In the genomic region with DNA sequence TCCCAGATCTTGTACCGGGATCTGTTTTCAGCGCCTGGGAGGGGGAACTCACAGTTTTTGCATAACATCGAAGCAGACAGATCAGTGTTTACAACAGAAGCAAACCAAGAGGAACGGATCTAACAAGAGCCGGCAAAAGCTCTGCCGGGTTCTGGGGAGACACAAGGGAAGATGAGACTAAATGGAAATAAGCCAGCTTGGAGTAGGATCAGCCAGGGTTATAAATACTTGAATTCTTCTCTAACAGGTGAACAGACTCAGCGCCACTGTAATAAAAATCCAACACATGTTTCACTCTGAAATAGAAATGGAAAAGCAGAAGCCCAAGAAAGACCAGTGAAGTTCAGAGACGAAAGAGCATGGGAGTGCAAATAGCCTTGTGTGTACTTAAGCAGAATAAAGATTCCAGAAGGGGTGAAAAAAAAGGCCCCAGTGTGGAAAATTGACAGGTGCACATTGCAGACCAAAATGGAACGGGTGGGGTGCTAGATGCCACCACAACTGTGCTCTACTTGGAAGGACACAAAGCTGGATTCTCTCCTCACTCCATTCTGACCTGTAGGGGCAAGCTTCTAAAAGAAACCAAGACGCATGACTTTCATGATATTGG, we compare ENCODE assay signal across 19 mouse cellular contexts. TPM values are rescaled to one million over a fixed set of nuclear protein-coding genes. Genes with fewer than 3 reads are reported as not detected.
DNase-seq lines count a peak whose midpoint lies in the region; ATAC-seq and TF ChIP-seq lines count a peak whose summit lies in the region.
"Had no signal": no experiment of that assay in that cellular context is flagged by ENCODE, and none has a peak within 500 bp of the region (broad histone marks: within the 10 kb centered on the region; RNA-seq: fewer than 3 reads in every experiment).

No protein-coding gene starts in this region.

- no peak for TF ChIP-seq EP300 in liver, postnatal 0 days (IDR thresholded peaks at IDR 0.05; ENCODE audit: low read depth)

- no peak overlapping the region for H3K4me2 ChIP-seq in liver, postnatal 0 days (ENCODE audit: low read depth, low read length)
- peak overlapping the region; percentile 8; the same call in 1 of the 2 replicates for H3K4me2 ChIP-seq in intestine, embryonic 16.5 days (ENCODE audit: low read depth, low read length)
- H3K4me2 ChIP-seq in stomach, embryonic 15.5 days: peak overlapping the region; percentile 22
- H3K4me2 ChIP-seq: embryonic facial prominence, embryonic 12.5 days; neural tube, embryonic 12.5 days had no signal

- intact Hi-C loops in gastrocnemius, adult 2 months (cut with DNase I): loop anchor here (2.0 kb wide), 2 partner anchors 36 to 78 kb away; no protein-coding TSS in a partner anchor
- intact Hi-C loops in gastrocnemius, postnatal 14 days (cut with DNase I; ENCODE audit: low total_unique reads): no loop called here

- TF ChIP-seq CTCF in gastrocnemius, adult 2 months (IDR thresholded peaks at IDR 0.05): peak; percentile 44
- TF ChIP-seq CTCF in liver, adult 2 months (IDR thresholded peaks at IDR 0.05; ENCODE audit: low read depth, low read length): no peak
- no peak for TF ChIP-seq CTCF in liver, postnatal 0 days (IDR thresholded peaks at IDR 0.05; ENCODE audit: low read depth)

- DNase-seq in gastrocnemius, adult 2 months: peak; percentile 47
- no peak for DNase-seq in gastrocnemius, postnatal 14 days
- peak; percentile 42 for DNase-seq in liver, adult 2 months (ENCODE audit: extremely low read depth, low read depth, low spot score)
- no peak for DNase-seq in liver, postnatal 0 days
- DNase-seq in urinary bladder, postnatal 14 days (ENCODE audit: low spot score): no peak
- DNase-seq in adrenal gland, adult 18-20 months (ENCODE audit: low spot score in 2 of 2): no peak
- DNase-seq: adrenal gland, postnatal 10 days; cerebellum, adult 11 months; cerebellum, postnatal 36 days; gastrocnemius, postnatal 10 days; kidney, postnatal 14 days; liver; thymus, postnatal 4 days had no signal

- H3K36me3 ChIP-seq in liver, adult 2 months (ENCODE audit: control insufficient read depth, insufficient read depth, low read length): no peaks in the 10 kb centered on the region
- H3K36me3 ChIP-seq in liver, postnatal 0 days (replicated peaks; ENCODE audit: insufficient read depth, low read length): no peaks in the 10 kb centered on the region; the same call in 1 of the 2 replicates
- H3K36me3 ChIP-seq in intestine, embryonic 16.5 days (ENCODE audit: control insufficient read depth, insufficient read depth, low read length): no peaks in the 10 kb centered on the region
- no peaks in the 10 kb centered on the region for H3K36me3 ChIP-seq in stomach, embryonic 15.5 days
- H3K36me3 ChIP-seq: embryonic facial prominence, embryonic 12.5 days; neural tube, embryonic 12.5 days had no signal

- peak overlapping the region; percentile 38 for H3K4me3 ChIP-seq in gastrocnemius, adult 2 months
- H3K4me3 ChIP-seq in liver, adult 2 months (ENCODE audit: insufficient read depth, low read depth, low read length): no peak overlapping the region
- H3K4me3 ChIP-seq in liver, postnatal 0 days (ENCODE audit: low read depth, low read length): no peak overlapping the region
- no peak overlapping the region for H3K4me3 ChIP-seq in intestine, embryonic 16.5 days (ENCODE audit: low read length)
- no peak overlapping the region for H3K4me3 ChIP-seq in stomach, embryonic 15.5 days (replicated peaks)
- H3K4me3 ChIP-seq: embryonic facial prominence, embryonic 12.5 days; neural tube, embryonic 12.5 days had no signal

- ATAC-seq in liver, postnatal 0 days: no peak
- ATAC-seq in intestine, embryonic 16.5 days: no peak
- no peak for ATAC-seq in stomach, embryonic 15.5 days (ENCODE audit: insufficient read depth, low FRiP score, low read depth)
- ATAC-seq: inflammation-experienced regulatory T-cells, adult 6 months; lung, postnatal 0 days had no signal

- H3K9me3 ChIP-seq in liver, postnatal 0 days (ENCODE audit: low read length): peaks cover 4% of the 10 kb centered on the region
- no peaks in the 10 kb centered on the region for H3K9me3 ChIP-seq in intestine, embryonic 16.5 days (ENCODE audit: control insufficient read depth, low read length)
- H3K9me3 ChIP-seq in stomach, embryonic 15.5 days: no peaks in the 10 kb centered on the region
- H3K9me3 ChIP-seq: neural tube, embryonic 12.5 days had no signal

- peaks cover 3% of the 10 kb centered on the region for H3K79me2 ChIP-seq in liver, adult 2 months (ENCODE audit: control insufficient read depth, insufficient read depth, low read length)

- no peaks in the 10 kb centered on the region for H3K27me3 ChIP-seq in liver, adult 2 months (ENCODE audit: control insufficient read depth, insufficient read depth, low read length)
- no peaks in the 10 kb centered on the region for H3K27me3 ChIP-seq in liver, postnatal 0 days (ENCODE audit: insufficient read depth, low read length)
- no peaks in the 10 kb centered on the region for H3K27me3 ChIP-seq in intestine, embryonic 16.5 days (replicated peaks; ENCODE audit: control insufficient read depth, insufficient read depth, low read length)
- no peaks in the 10 kb centered on the region for H3K27me3 ChIP-seq in stomach, embryonic 15.5 days (replicated peaks)
- H3K27me3 ChIP-seq: embryonic facial prominence, embryonic 12.5 days; neural tube, embryonic 12.5 days had no signal

- WGBS in liver, adult 2 months: 35% methylated on average over 10 of the region's 10 CpGs
- 56% methylated on average over 10 of the region's 10 CpGs for WGBS in liver, postnatal 0 days (ENCODE audit: insufficient replicate concordance)
- WGBS in intestine, embryonic 16.5 days: 26% methylated on average over 10 of the region's 10 CpGs
- WGBS in stomach, embryonic 15.5 days: 27% methylated on average over 10 of the region's 10 CpGs

- no peak overlapping the region for H3K9ac ChIP-seq in liver, adult 2 months (ENCODE audit: low read depth, low read length)
- H3K9ac ChIP-seq in liver, postnatal 0 days (replicated peaks): no peak overlapping the region
- H3K9ac ChIP-seq in intestine, embryonic 16.5 days (ENCODE audit: low read depth, low read length): no peak overlapping the region
- no peak overlapping the region for H3K9ac ChIP-seq in stomach, embryonic 15.5 days
- H3K9ac ChIP-seq: embryonic facial prominence, embryonic 12.5 days; neural tube, embryonic 12.5 days had no signal

- no peak for TF ChIP-seq POLR2A in liver, adult 2 months (IDR thresholded peaks at IDR 0.05; ENCODE audit: extremely low read depth, insufficient read depth, low read length)

- H3K4me1 ChIP-seq in liver, adult 2 months (ENCODE audit: control insufficient read depth, insufficient read depth, low read length): peaks cover 26% of the 10 kb centered on the region
- peaks cover 7% of the 10 kb centered on the region for H3K4me1 ChIP-seq in liver, postnatal 0 days (ENCODE audit: insufficient read depth)
- H3K4me1 ChIP-seq in intestine, embryonic 16.5 days (ENCODE audit: control insufficient read depth, insufficient read depth, low read length): peaks cover 23% of the 10 kb centered on the region
- H3K4me1 ChIP-seq in stomach, embryonic 15.5 days: peaks cover 2% of the 10 kb centered on the region; the same call in 1 of the 2 replicates

- H3K27ac ChIP-seq in gastrocnemius, adult 2 months: peak overlapping the region; percentile 87
- H3K27ac ChIP-seq in liver, adult 2 months (replicated peaks; ENCODE audit: insufficient read depth, low read depth, low read length): peak overlapping the region; percentile 50
- H3K27ac ChIP-seq in liver, postnatal 0 days (ENCODE audit: low read depth): no peak overlapping the region
- peak overlapping the region; percentile 52 for H3K27ac ChIP-seq in intestine, embryonic 16.5 days (ENCODE audit: low read length)
- peak overlapping the region; percentile 36 for H3K27ac ChIP-seq in stomach, embryonic 15.5 days
- H3K27ac ChIP-seq: embryonic facial prominence, embryonic 12.5 days; neural tube, embryonic 12.5 days had no signal

RNA-seq across cellular contexts. Expression of gene Ddc, which starts 4.8 kb away (rescaled TPM):
- under 1 TPM; 0.61 to 0.81 TPM for total RNA-seq in gastrocnemius, adult 2 months (2021)
- total RNA-seq in gastrocnemius, postnatal 14 days (2021): 10 to 100 TPM; 20.5 to 28.2 TPM
- 56.4 and 67.3 TPM in 2 replicates for total RNA-seq in liver, adult 2 months (2014; rRNA removed)
- polyA plus RNA-seq in liver, adult 2 months (2012; rRNA removed): 75.7 and 82.3 TPM in 2 replicates
- polyA plus RNA-seq in liver, postnatal 0 days (2015; fragmentation: Nextera tagmentation; extraction: Ambion mirVana): 17.5 and 19.5 TPM in 2 replicates
- 44.0 and 44.7 TPM in 2 replicates for polyA plus RNA-seq in intestine, embryonic 16.5 days (2015; fragmentation: Nextera tagmentation; extraction: Ambion mirVana)
- 48.5 and 57.0 TPM in 2 replicates for polyA plus RNA-seq in stomach, embryonic 15.5 days (2015; fragmentation: Nextera tagmentation; extraction: Ambion mirVana)
- 10 to 100 TPM; 60.8 to 74.0 TPM for total RNA-seq in adrenal gland, adult 18-20 months (2021)

Comparison
In these comparisons a context has a peak if more than half of its experiments do, and no peak if none do; other contexts are left out.
1. DNase-seq: peak in gastrocnemius, adult 2 months (single experiment) and liver, adult 2 months (single experiment); none in gastrocnemius, postnatal 14 days (single experiment), liver, postnatal 0 days (single experiment), urinary bladder, postnatal 14 days (single experiment) and adrenal gland, adult 18-20 months (0 of 2).
2. RNA of gene Ddc, which starts 4.8 kb away (total RNA-seq): 60.8 to 74.0 TPM in adrenal gland, adult 18-20 months, 56.4 to 67.3 TPM in liver, adult 2 months and 20.5 to 28.2 TPM in gastrocnemius, postnatal 14 days; 0.61 to 0.81 TPM in gastrocnemius, adult 2 months; every median in the first group is over 10 times any median in the second.